Mouse (Mus musculus) forebrain, embryonic 13.5 days (tissue): ENCODE data around the gene Ankrd6. TPM values are rescaled to one million over a fixed set of nuclear protein-coding genes. Genes with fewer than 3 reads are reported as not detected.
A peak's percentile ranks its signal among the peaks of the same experiment; 100 is the strongest.
"Not testable (repeated sequence)": the region's sequence is repeated elsewhere in the genome, so short reads cannot be mapped to it uniquely, and the experiment has no call there.

Source experiments
- ATAC-seq: fragments of 200-750 bp; cut with Nextera tagmentation; 2 replicates; pipeline ENCODE4 v1.8.0; 2017
- H3K27ac ChIP-seq: fragments of 300-500 bp; sonication (generic); 2 replicates; pipeline ENCODE4 v1.5.1; 2015; ENCODE audit warnings: inconsistent platforms, mild to moderate bottlenecking, moderate library complexity
- H3K27me3 ChIP-seq: fragments of 300-500 bp; sonication (generic); 2 replicates; pipeline ENCODE4 v1.6.1; 2015; ENCODE audit warnings: mild to moderate bottlenecking, inconsistent platforms
- H3K36me3 ChIP-seq: fragments of 300-500 bp; sonication (generic); 2 replicates; pipeline ENCODE4 v1.6.1; 2015; ENCODE audit warnings: mild to moderate bottlenecking, inconsistent platforms; ENCODE audit not compliant: poor library complexity, severe bottlenecking
- H3K4me1 ChIP-seq: fragments of 300-500 bp; sonication (generic); 2 replicates; pipeline ENCODE4 v1.6.1; 2015; ENCODE audit warnings: inconsistent platforms
- H3K4me2 ChIP-seq: fragments of 300-500 bp; sonication (generic); 2 replicates; pipeline ENCODE4 v1.6.1; 2015; ENCODE audit warnings: inconsistent platforms, mild to moderate bottlenecking, moderate library complexity
- H3K4me3 ChIP-seq: fragments of 300-500 bp; sonication (generic); 2 replicates; pipeline ENCODE4 v1.5.1; 2015; ENCODE audit warnings: mild to moderate bottlenecking, inconsistent platforms
- H3K9ac ChIP-seq: fragments of 300-500 bp; sonication (generic); 2 replicates; pipeline ENCODE4 v1.6.1; 2015; ENCODE audit warnings: mild to moderate bottlenecking, inconsistent platforms
- H3K9me3 ChIP-seq: fragments of 300-500 bp; sonication (generic); replicated peaks from 2 replicates; pipeline ENCODE4 v1.6.1; 2016; ENCODE audit warnings: inconsistent platforms
- WGBS: fragments of 180-500 bp; shearing (Covaris S2); methylation state at CpG from one replicate; pipeline ENCODE4 v1.1.7; 2015; 5-methylcytosine and 5-hydroxymethylcytosine counted together
- polyA plus RNA-seq: library from polyadenylated mRNA; unstranded; fragments of >200 nt; fragmentation: Nextera tagmentation; extraction: Ambion mirVana; gene quantifications from 2 replicates; pipeline ENCODE4 v1.2.1, GENCODE M21; 2015

Ankrd6 gene
- polyA plus RNA-seq, 1 experiment from 2014 or later: 27.5 TPM

DNA sequence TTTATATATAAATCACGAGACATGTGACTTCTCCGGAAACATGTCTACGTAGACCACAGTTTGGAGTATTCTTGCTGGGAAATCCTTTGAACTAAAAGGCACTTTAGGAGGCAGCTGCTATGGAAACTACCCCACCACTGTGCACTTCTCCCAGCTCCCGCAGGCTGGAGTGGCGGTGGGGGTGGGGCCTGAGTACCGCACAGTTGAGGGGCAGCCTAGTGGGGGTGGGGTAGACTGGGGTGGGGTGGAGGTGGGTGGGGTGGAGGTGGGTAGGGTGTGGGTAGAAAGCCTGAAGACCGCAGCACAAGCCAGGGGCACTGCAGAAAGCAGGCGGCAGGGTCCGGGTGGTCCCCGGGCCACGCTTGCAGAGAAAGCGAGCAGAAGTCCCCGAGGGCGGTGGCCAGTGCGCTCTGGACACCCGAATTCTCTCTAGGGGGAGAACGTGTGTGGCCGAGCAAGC, 32.1 kb upstream of the Ankrd6 start, which contains the start of gene Rragd:
Gene Rragd, plus strand, starts transcription at position 322 of the 460 bp plus-strand sequence.
- Histone ChIP-seq H3K9me3 (no peaks in the 10 kb centered on the region), H3K4me3 (peak within 1 kb of the TSS; percentile 86), H3K9ac (peak within 1 kb of the TSS; percentile 87), H3K27me3 (no peaks in the 10 kb centered on the region; the same call in 1 of the 2 replicates), H3K4me2 (peak within 1 kb of the TSS; percentile 93), H3K36me3 (no peaks in the 10 kb centered on the region), H3K27ac (peak within 1 kb of the TSS; percentile 88), H3K4me1 (peaks cover 32% of the 10 kb centered on the region)
- under 1% methylated on average over 18 of the region's 18 CpGs for WGBS
- ATAC-seq: peak; percentile 88

DNA sequence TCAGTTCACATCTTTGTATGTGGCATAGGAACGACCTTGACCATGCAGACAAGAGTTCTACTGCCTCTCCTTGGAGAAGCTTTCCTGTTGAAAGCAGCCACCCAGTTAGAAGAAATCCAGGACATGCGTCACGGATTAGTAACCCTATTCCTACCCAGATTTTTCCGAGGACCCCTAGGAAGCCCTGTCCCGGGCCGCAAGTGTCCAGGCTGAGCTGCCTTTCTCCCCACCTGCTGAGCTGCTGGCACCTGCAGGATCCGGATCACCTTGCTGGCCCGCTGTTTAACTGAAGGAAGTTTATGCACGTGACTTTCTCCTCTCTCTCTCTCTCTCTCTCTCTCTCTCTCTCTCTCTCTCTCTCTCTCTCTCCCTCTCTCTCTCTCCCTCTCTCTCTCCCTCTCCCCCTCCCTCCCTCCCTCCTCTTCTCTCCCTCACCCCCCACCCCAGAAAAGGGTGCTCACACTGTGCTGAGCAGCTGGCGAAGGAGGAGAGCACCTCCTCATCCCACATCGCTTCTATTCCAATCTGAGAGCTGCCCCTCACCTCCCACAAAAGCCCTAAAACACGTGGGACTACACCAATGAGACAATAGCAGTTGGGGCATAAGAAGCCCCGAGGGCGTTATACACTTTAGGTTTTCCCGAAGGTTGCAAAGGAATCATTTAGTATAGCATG, 31.5 kb upstream of the Ankrd6 start:
- no peaks in the 10 kb centered on the region for H3K9me3 ChIP-seq
- peak overlapping the region; percentile 88; the same call in 1 of the 2 replicates for H3K27ac ChIP-seq
- H3K27me3 ChIP-seq: no peaks in the 10 kb centered on the region; the same call in 1 of the 2 replicates

DNA sequence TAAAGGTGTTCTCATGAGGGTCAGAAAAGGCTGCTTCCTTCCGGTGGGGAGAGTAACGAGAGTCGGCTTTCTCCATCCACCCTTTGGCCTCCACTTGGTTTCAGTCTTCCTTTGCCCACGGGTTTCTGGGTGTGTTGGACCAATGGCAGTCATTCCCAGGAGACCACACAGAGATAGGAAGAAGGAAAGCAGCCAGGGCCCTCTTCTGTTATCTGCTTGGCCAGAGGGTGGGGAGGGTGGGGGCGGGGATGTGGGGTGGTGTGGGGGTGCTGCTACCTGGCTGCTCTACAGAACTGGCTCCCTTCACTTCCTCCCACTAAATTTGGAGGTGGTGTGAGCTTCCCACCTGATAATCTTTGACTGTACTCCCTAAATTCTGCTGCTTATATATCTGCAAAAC, 31.0 kb upstream of the Ankrd6 start:
- Histone ChIP-seq H3K36me3 (no peaks in the 10 kb centered on the region), H3K4me1 (peaks cover 32% of the 10 kb centered on the region), H3K27ac (no peak overlapping the region), H3K4me2 (peak overlapping the region; percentile 93), H3K4me3 (peak overlapping the region; percentile 86; the same call in 1 of the 2 replicates), H3K27me3 (no peaks in the 10 kb centered on the region; the same call in 1 of the 2 replicates), H3K9ac (no peak overlapping the region), H3K9me3 (no peaks in the 10 kb centered on the region)
- ATAC-seq: no peak
- WGBS: 25% methylated on average over 5 of the region's 5 CpGs

More for the DNA sequence above, 31.5 kb upstream of the Ankrd6 start:
- 2% methylated on average over 15 of the region's 15 CpGs for WGBS
- Histone ChIP-seq H3K4me1 (peaks cover 32% of the 10 kb centered on the region), H3K4me2 (peak overlapping the region; percentile 93), H3K4me3 (peak overlapping the region; percentile 86), H3K36me3 (no peaks in the 10 kb centered on the region), H3K9ac (peak overlapping the region; percentile 87)
- peak; percentile 59 for ATAC-seq

DNA sequence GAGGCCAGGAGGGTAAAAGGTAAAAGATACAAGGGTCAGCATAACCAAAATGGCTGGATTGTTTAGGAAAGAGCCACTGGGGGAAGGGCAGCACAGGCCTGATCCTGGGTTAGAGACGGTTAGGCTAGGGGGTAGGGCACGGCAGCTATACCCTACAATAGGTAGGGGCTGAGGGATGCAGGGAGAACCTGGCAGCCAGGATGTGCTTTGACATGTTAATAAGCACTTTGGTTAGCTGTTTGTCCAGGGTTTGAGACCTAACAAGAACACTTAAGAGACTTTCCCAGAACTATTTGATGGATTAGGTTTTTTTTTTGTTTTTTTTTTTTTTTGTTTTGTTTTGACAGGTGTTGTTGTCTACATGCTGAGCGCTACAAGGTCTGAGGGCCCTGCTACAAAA, 29.4 kb upstream of the Ankrd6 start:
- H3K9ac ChIP-seq: no peak overlapping the region
- H3K4me1 ChIP-seq: peaks cover 19% of the 10 kb centered on the region
- no peaks in the 10 kb centered on the region for H3K36me3 ChIP-seq
- ATAC-seq: no peak
- no peaks in the 10 kb centered on the region; the same call in 1 of the 2 replicates for H3K27me3 ChIP-seq
- no peak overlapping the region for H3K4me3 ChIP-seq
- H3K4me2 ChIP-seq: no peak overlapping the region
- peaks cover under 1% of the 10 kb centered on the region; the same call in 1 of the 2 replicates for H3K9me3 ChIP-seq
- H3K27ac ChIP-seq: no peak overlapping the region
- 62% methylated on average over 3 of the region's 3 CpGs for WGBS

DNA sequence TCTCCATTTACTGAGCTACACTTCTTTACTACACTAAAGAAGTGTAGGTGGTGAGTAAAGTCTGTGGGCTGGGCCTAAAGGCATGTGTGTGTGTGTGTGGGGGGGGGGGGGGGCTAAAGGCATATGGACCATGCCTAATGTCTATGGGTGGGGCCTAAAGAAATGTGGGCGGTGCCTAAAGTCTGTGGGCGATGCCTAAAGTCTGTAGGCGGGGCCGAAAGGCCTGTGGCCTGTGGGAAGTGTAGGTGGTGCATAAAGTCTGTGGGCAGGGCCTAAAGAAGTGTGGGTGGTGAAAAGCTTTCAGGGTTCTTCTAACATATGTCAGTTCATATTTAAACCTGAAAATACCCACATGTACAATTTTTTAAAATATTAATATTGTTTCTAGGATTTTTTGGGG, 26.7 kb upstream of the Ankrd6 start:
- Histone ChIP-seq H3K36me3 (no peaks in the 10 kb centered on the region), H3K9me3 (peaks cover 14% of the 10 kb centered on the region), H3K27me3 (no peaks in the 10 kb centered on the region; the same call in 1 of the 2 replicates), H3K4me2 (no peak overlapping the region), H3K27ac (no peak overlapping the region), H3K4me1 (peaks cover 5% of the 10 kb centered on the region), H3K9ac (no peak overlapping the region), H3K4me3 (no peak overlapping the region)
- ATAC-seq: no peak
- WGBS: 90% methylated on average over 4 of the region's 4 CpGs

DNA sequence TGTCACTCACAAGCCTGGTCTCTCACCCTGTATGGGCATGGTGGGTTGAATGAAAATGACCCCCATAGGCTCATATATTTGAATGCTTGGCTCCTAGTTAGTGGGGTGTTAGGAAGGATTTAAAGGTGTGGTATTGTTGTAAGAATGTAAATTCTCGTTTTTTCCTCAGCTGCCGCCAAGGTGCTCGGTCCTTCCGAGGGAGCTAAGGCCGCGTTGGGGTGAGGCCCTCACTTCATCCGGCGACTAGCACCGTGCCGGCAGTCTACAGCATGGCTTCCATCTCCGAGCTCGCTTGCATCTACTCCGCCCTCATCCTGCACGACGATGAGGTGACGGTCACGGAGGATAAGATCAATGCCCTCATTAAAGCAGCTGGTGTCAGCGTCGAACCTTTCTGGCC, 14.0 kb upstream of the Ankrd6 start:
- H3K4me3 ChIP-seq, H3K36me3 ChIP-seq, H3K27me3 ChIP-seq, H3K27ac ChIP-seq, H3K4me2 ChIP-seq, ATAC-seq, H3K9me3 ChIP-seq, H3K9ac ChIP-seq, H3K4me1 ChIP-seq: not testable (repeated sequence)
- 94% methylated on average over 19 of the region's 19 CpGs for WGBS

DNA sequence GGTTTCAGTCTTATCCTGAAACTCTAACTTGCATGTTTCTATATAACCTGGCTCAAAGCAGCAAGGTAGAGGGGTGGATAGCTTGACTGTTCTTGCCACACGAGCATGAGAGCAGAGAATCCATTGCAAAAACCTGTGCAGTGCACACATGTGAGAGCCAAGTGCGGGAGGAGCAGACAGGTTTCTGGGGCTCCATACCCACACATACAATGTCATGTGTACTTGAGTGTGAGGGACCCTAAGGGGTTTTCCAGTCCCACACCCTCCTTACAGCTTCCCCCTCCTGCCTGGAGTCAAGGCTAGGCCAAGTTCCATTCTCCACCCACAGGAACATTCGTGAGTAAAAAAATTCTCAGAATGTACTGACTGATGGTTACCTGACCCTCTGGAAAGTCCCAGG, 10.8 kb upstream of the Ankrd6 start:
- 76% methylated on average over 3 of the region's 3 CpGs for WGBS

DNA sequence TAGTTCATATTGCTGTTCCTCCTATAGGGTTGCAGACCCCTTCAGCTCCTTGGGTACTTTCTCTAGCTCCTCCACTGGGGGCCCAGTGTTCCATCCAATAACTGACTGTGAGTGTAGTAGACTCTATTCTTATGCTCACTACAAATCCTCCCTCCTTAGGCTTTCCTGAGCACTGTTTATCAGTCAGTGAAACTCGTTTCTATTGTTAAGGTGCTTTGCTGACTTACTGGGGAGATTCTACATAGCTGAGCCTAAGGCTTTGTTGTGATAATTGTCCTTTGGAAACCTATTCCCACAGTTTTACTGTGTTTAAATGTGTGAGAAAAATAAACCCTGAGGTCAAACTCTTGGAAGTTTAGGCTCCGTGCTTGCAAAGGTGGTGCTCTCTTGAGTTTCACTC, 5.8 kb upstream of the Ankrd6 start:
- Histone ChIP-seq H3K4me1 (peaks cover 3% of the 10 kb centered on the region), H3K9ac (no peak overlapping the region), H3K27me3 (peaks cover 7% of the 10 kb centered on the region; the same call in 1 of the 2 replicates), H3K4me3 (no peak overlapping the region), H3K4me2 (no peak overlapping the region), H3K36me3 (no peaks in the 10 kb centered on the region), H3K9me3 (no peaks in the 10 kb centered on the region), H3K27ac (no peak overlapping the region)
- WGBS: 23% methylated on average over 2 of the region's 2 CpGs
- ATAC-seq: no peak

More for the DNA sequence above, 10.8 kb upstream of the Ankrd6 start:
- Histone ChIP-seq H3K9ac (no peak overlapping the region), H3K4me2 (no peak overlapping the region), H3K9me3 (no peaks in the 10 kb centered on the region), H3K4me3 (no peak overlapping the region), H3K4me1 (no peaks in the 10 kb centered on the region), H3K36me3 (no peaks in the 10 kb centered on the region), H3K27ac (no peak overlapping the region), H3K27me3 (no peaks in the 10 kb centered on the region)
- ATAC-seq: no peak

DNA sequence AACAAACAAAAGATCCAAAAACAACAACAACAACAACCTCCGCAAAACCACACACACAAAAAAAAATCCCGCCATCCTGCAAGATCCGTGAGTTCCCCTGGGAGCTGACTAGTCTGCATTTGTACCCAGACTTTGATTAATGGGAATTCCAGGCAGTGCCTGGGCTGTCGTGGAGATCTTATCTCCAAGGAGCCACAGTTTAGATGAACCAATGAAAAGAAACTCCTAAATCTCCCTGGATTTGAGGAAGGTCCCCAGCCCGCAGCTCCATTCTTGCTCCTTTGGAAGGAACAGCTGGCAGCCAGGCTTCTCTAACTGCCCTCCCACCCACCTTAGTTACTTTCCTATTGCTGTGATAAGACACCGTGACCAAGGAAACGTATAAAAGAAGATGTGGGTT, 2.0 kb upstream of the Ankrd6 start:
- Histone ChIP-seq H3K4me3 (no peak overlapping the region), H3K36me3 (no peaks in the 10 kb centered on the region), H3K9me3 (no peaks in the 10 kb centered on the region), H3K27me3 (peaks cover 11% of the 10 kb centered on the region; the same call in 1 of the 2 replicates), H3K27ac (no peak overlapping the region), H3K4me2 (no peak overlapping the region), H3K9ac (no peak overlapping the region), H3K4me1 (peaks cover 25% of the 10 kb centered on the region)
- WGBS: 35% methylated on average over 7 of the region's 7 CpGs
- ATAC-seq: no peak

DNA sequence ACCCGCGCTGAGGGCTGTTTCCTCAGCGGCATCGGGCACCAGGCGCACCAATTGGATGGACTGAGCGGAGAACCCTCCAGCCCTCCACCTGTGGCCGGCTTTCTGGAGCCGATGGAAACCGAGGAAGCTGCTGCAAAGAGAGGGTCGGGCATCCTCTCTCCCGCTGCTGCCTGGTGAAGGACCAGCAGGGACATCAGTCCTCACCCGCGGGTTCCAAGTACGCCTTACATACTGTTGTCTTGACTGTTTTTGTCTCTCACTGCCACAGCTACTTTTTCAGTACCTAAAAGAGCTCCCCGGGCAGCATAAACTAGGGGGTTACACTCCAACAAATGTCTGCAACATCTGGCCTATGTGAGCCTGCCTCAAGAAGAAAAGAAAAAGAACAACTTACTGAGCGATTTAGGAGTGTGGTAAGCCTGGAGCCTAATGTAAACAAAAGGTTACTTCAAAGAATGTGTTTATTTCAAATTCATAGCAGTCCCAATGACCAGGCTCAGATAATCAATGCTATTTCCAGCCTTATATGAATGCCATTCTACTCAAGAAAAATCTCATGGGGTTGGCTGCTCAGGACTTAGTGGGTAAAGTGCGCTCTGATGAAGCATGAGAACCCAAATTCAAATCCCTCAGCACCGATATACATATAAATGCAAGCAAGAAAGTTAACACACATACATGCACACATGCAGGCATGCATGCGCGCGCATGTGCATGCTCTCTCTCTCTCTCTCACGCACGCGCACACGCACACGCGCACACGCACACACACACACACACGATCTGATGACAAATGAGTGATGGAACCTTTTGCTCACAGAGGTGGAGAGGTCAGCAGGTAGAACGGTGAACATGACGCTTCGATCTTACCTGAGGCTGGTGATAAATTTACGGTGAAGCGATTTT, 647 bp upstream of the Ankrd6 start:
- H3K9me3 ChIP-seq: no peaks in the 10 kb centered on the region
- peak overlapping the region; percentile 70 for H3K4me3 ChIP-seq
- no peak overlapping the region for H3K27ac ChIP-seq
- peak overlapping the region; percentile 76 for H3K9ac ChIP-seq
- ATAC-seq: peak; percentile 69; the same call in 1 of the 2 replicates
- no peaks in the 10 kb centered on the region for H3K36me3 ChIP-seq
- peak overlapping the region; percentile 85 for H3K4me2 ChIP-seq
- peaks cover 11% of the 10 kb centered on the region; the same call in 1 of the 2 replicates for H3K27me3 ChIP-seq
- 6% methylated on average over 34 of the region's 34 CpGs for WGBS
- H3K4me1 ChIP-seq: peaks cover 30% of the 10 kb centered on the region

DNA sequence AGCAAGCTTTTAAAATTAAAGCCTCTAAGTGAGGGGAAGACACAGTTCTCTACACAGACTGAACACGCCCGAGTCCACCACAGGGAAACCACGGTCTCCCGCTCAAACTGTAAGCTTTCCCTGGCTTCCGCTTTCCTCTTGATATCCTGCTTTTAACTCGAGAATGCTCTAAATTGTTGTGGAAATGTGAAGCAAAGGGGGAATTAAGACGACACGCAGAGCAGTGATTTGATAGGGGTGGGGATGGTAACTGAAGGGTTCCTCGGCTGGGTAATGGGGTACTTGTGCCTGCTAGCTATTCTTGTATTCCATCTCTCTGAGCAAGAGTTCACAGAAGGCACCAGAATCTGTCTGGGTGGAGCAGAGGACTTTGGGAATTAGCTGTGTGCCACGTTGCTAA, 1.9 kb downstream of the Ankrd6 start:
- Histone ChIP-seq H3K4me2 (peak overlapping the region; percentile 2; the same call in 1 of the 2 replicates), H3K27ac (no peak overlapping the region), H3K9ac (no peak overlapping the region), H3K4me3 (no peak overlapping the region), H3K9me3 (no peaks in the 10 kb centered on the region), H3K27me3 (peaks cover 11% of the 10 kb centered on the region; the same call in 1 of the 2 replicates), H3K4me1 (peaks cover 30% of the 10 kb centered on the region), H3K36me3 (no peaks in the 10 kb centered on the region)
- 42% methylated on average over 10 of the region's 10 CpGs for WGBS
- no peak for ATAC-seq

DNA sequence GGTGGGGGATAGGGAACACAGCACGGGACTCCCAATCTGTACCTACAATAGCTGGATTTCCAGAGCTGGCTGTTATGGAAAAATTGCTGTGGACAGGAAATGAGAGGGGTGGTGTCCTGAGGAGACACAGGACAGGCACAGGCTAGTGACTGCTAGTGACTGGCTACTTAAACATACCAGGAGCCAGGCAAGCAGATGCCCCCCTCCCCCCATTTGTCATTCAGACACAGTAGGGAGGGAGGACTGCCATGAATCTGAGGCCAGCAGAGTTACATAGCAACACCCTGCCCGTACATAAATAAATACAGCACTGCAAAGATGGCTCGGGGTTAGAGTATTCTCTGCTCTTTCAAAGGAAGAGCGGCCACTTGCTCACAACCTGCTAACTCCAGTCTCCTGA, 3.0 kb downstream of the Ankrd6 start:
- H3K4me3 ChIP-seq: no peak overlapping the region
- no peak overlapping the region for H3K27ac ChIP-seq
- H3K4me2 ChIP-seq: no peak overlapping the region
- no peak for ATAC-seq
- peaks cover 8% of the 10 kb centered on the region; the same call in 1 of the 2 replicates for H3K27me3 ChIP-seq
- peaks cover 30% of the 10 kb centered on the region for H3K4me1 ChIP-seq
- no peak overlapping the region for H3K9ac ChIP-seq
- 40% methylated on average over 4 of the region's 4 CpGs for WGBS
- no peaks in the 10 kb centered on the region for H3K9me3 ChIP-seq
- no peaks in the 10 kb centered on the region for H3K36me3 ChIP-seq
